Mouse (Mus musculus) E14TG2a.4 (cell line): ENCODE measurements around the gene Top2a.

ENCODE experiments used
- CTCF ChIP-seq: conservative IDR thresholded peaks from 2 replicates; pipeline ENCODE4 v1.5.1; 2014; ENCODE audit warnings: low read length
- NANOG ChIP-seq: IDR thresholded peaks from 2 replicates; pipeline ENCODE4 v1.6.1; 2014; ENCODE audit warnings: borderline replicate concordance, low read length, mixed read lengths
- POU5F1 ChIP-seq: IDR thresholded peaks from 2 replicates; pipeline ENCODE4 v1.6.1; 2014; ENCODE audit warnings: low read length, borderline replicate concordance

GRCm38 (mm10) chr11:98944897-98945604 lies 78.9 kb downstream of the Top2a start:
- no peak for TF ChIP-seq CTCF
- no peak for TF ChIP-seq POU5F1
- TF ChIP-seq NANOG, result no peak
